Mouse (Mus musculus): ENCODE data around the gene Tinf2.

DNA sequence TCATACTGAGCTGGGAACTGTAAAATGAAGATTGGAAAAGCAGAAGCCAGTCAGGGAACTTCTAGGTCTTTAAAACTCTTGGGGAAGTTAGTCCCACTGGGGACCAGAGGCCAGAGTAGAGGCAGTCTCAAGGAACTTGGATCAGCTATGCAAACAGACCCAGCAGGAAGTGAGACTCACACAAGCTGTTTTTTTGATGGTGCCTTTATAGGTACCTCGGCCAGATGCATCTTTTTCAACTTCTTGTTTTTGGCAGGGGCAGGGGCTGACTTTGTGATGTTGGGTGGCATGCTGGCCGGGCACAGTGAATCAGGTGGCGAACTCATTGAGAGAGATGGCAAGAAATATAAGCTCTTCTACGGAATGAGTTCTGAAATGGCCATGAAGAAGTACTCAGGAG lies 4.0 kb downstream of the Tinf2 start:
- TF ChIP-seq CTCF (IDR thresholded peaks at IDR 0.05; ENCODE audit: low read depth, low read length) (no peak), POLR2A (IDR thresholded peaks at IDR 0.05; ENCODE audit: borderline replicate concordance, low read depth, low read length) (no peak)
